Mouse (Mus musculus): ENCODE data around the gene Lama2.

Gene Lama2

GRCm38 (mm10) chr10:27384636-27385035, 234.9 kb downstream of the Lama2 start:
- DNase-seq (ENCODE audit: low read depth, low spot score), result no peak

GRCm38 (mm10) chr10:27382887-27383609, 236.5 kb downstream of the Lama2 start:
- no peak for DNase-seq (ENCODE audit: low read depth, low spot score)

GRCm38 (mm10) chr10:27378286-27378685, 241.3 kb downstream of the Lama2 start:
- DNase-seq (ENCODE audit: low read depth, low spot score), result no peak

GRCm38 (mm10) chr10:27344278-27344677, 275.3 kb downstream of the Lama2 start:
- DNase-seq (ENCODE audit: low read depth, low spot score), result no peak

- no peak for DNase-seq (ENCODE audit: low read depth, low spot score)
Observed at GRCm38 (mm10) chr10:27322410-27322990, 297.1 kb downstream of the Lama2 start.

- DNase-seq (ENCODE audit: low read depth, low spot score), result no peak
Observed at GRCm38 (mm10) chr10:27307444-27307843, 312.1 kb downstream of the Lama2 start.

- DNase-seq (ENCODE audit: low read depth, low spot score), result no peak
Observed at GRCm38 (mm10) chr10:27305301-27305700, 314.3 kb downstream of the Lama2 start.

GRCm38 (mm10) chr10:27285098-27285860, 334.3 kb downstream of the Lama2 start:
- DNase-seq (ENCODE audit: low read depth, low spot score), result no peak

GRCm38 (mm10) chr10:27267432-27267831, 352.1 kb downstream of the Lama2 start:
- DNase-seq (ENCODE audit: low read depth, low spot score), result no peak

- no peak for DNase-seq (ENCODE audit: low read depth, low spot score)
Observed at GRCm38 (mm10) chr10:27265812-27266211, 353.7 kb downstream of the Lama2 start.

- DNase-seq (ENCODE audit: low read depth, low spot score), result no peak
Observed at GRCm38 (mm10) chr10:27264713-27265112, 354.8 kb downstream of the Lama2 start.

- DNase-seq (ENCODE audit: low read depth, low spot score), result no peak
Observed at GRCm38 (mm10) chr10:27249741-27250140, 369.8 kb downstream of the Lama2 start.

- DNase-seq (ENCODE audit: low read depth, low spot score), result no peak
Observed at GRCm38 (mm10) chr10:27234755-27235154, 384.8 kb downstream of the Lama2 start.

- no peak for DNase-seq (ENCODE audit: low read depth, low spot score)
Observed at GRCm38 (mm10) chr10:27233577-27233976, 386.0 kb downstream of the Lama2 start.

GRCm38 (mm10) chr10:27223815-27224375, 395.7 kb downstream of the Lama2 start:
- DNase-seq (ENCODE audit: low read depth, low spot score), result no peak

GRCm38 (mm10) chr10:27222639-27223315, 396.8 kb downstream of the Lama2 start:
- no peak for DNase-seq (ENCODE audit: low read depth, low spot score)

GRCm38 (mm10) chr10:27219698-27220097, 399.9 kb downstream of the Lama2 start:
- DNase-seq (ENCODE audit: low read depth, low spot score), result no peak

- no peak for DNase-seq (ENCODE audit: low read depth, low spot score)
Observed at GRCm38 (mm10) chr10:27207320-27207719, 412.2 kb downstream of the Lama2 start.

- no peak for DNase-seq (ENCODE audit: low read depth, low spot score)
Observed at GRCm38 (mm10) chr10:27198443-27198842, 421.1 kb downstream of the Lama2 start.

GRCm38 (mm10) chr10:27193986-27194908, 425.3 kb downstream of the Lama2 start:
- DNase-seq (ENCODE audit: low read depth, low spot score), result no peak
